Mouse (Mus musculus) thymus, adult 2 months (tissue): ENCODE measurements around the gene Actb.

Experiments used
- CTCF ChIP-seq: fragments of 200-500 bp; IDR thresholded peaks from 2 replicates; pipeline ENCODE4 v1.5.1; 2012; ENCODE audit warnings: mild to moderate bottlenecking, control low read depth, low read length, moderate library complexity, borderline replicate concordance; ENCODE audit not compliant: control insufficient read depth, poor library complexity, insufficient read depth; ENCODE audit errors: extremely low read depth
- POLR2A ChIP-seq: fragments of 200-500 bp; IDR thresholded peaks from 2 replicates; pipeline ENCODE4 v1.6.1; 2012; ENCODE audit warnings: mild to moderate bottlenecking, low read length, control low read depth, moderate library complexity; ENCODE audit not compliant: control insufficient read depth, poor library complexity, insufficient read depth; ENCODE audit errors: extremely low read depth

GRCm38 (mm10) chr5:142906532-142907047, at the start of gene Actb:
- TF ChIP-seq CTCF (0 out of 2 replicates have a peak, but pooled peaks have one; percentile 47), POLR2A (peak; percentile 100)
